Mouse (Mus musculus) urinary bladder, postnatal 36 days (tissue): ENCODE measurements around the gene Gm4631.
"Not testable (repeated sequence)": the region's sequence is repeated elsewhere in the genome, so short reads cannot be mapped to it uniquely, and the experiment has no call there.

ENCODE experiments used
- DNase-seq, 2 experiments: peaks; one replicate each; pipeline ENCODE4 v3.0.0; 2022; ENCODE audit warnings: low spot score in 2 of 2, mixed read lengths in 1 of 2

Gene Gm4631

DNA sequence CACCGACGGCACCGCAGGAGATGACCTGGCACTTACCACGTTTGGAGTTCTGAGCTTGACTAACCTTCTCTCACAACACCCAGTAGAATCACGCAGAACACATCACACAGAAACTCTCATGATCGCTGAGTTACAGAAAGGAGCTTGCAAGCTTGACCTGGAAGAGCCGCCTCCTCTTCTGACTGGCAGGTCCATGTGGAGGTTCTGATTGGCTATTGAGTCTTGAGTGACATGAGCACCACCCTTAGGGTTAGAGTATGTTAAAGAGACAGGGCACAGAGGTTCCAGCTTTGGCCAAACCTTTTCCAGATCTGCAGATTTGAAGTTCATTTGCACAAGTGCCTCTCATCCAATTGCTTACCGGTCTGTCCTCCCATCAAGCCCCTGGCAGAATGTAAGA lies at the start of gene Gm4631:
Gm4631 (minus strand) TSS at position 101 of the 400 bp plus-strand sequence.
- not testable (repeated sequence) for DNase-seq

DNA sequence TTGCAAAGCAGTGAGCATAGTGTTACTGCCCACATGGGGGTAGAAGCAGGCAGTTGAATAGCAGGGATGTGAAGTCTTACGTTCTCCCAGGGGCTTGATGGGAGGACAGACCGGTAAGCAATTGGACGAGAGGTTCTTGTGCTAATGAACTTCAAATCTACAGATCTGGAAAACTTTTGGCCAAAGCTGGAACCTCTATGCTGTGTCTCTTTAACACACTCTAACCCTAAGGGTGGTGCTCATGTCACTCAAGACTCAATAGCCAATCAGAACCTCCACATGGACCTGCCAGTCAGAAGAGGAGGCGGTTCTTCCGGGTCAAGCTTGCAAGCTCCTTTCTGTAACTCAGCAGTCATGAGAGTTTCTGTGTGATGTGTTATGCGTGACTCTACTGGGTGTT lies 34.1 kb upstream of the Gm4631 start, which contains the start of gene Zfp968:
Zfp968 (plus strand) TSS at position 301 of the 400 bp plus-strand sequence.
- not testable (repeated sequence) for DNase-seq

- DNase-seq, result not testable (repeated sequence)
These were observed 63.2 kb downstream of the Gm4631 start, which contains the start of gene Gm14440 for GRCm38 (mm10) chr2:175274825-175275224. Gene Gm14440, plus strand, starts transcription at chr2:175275125.
